Mouse (Mus musculus) CD4-positive, CD25-positive, alpha-beta regulatory T cell, adult 4 months (primary cell): ENCODE measurements around the gene Gadd45b. TPM values are rescaled to one million over a fixed set of nuclear protein-coding genes. Genes with fewer than 3 reads are reported as not detected.

Experiments
- ATAC-seq: one replicate; pipeline ENCODE4 v1.8.0; 2017
- polyA plus RNA-seq, 2 experiments: library from polyadenylated mRNA; unstranded; fragments of 100-300 nt; shearing (Covaris generic); gene quantifications; one replicate each; pipeline ENCODE4 v1.2.1; 2017

The Gadd45b gene
- polyA plus RNA-seq, 2 experiments from 2014 or later, result 25.3 to 38.9 TPM

DNA sequence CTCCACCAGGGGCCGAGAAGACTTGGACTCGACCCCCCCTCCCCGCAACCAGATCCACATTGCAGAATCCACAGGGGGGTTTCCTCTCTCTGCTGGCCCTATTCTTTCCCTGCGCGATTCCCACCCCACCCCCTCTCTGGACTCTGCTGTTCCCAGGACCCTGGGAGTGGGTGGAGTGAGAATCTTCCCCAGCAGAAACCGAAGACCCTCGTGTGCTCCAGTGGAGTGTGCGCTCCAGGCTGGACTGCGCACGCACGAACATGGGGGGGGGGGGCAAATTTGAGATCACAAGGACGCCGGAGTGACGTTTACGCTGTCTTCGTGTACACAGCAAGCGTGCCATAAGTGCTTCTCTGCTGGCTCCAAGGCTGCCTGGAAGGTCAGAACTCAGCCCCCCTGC lies 5.8 kb downstream of the Gadd45b start:
- no peak for ATAC-seq

DNA sequence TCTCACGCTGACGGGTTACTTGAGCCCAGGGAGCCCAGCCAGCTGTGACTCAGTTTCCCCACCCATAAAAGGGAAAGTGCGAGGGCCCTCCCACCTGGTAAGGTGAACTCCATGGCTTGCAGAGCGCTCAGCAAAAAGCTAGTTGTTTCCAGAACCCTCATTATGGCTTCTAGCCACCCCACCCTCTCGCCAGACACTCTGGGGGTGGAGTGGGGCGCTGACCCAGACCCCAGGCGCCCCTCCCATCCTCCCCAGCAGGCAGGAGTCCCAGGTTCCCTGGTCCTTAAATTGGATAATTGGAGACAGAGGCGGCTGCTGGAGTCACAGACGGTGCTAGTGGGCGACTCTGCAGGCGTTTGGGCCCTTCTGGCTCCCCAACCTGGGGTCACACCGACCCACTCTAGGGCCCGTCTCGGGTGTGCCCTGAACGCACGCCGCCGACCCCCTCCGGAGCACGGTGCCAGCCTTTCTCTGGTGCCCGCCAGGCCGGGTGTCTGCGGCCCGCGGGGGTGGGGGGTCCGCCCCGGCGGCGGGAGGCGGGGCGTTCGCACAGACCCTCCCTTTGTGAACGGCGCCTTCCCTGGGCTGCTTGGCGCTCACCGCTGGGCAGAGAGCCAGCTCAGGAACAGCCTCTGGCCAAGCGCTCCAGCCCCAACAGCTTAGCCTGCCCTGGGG lies 6.4 kb downstream of the Gadd45b start:
- ATAC-seq, result no peak

DNA sequence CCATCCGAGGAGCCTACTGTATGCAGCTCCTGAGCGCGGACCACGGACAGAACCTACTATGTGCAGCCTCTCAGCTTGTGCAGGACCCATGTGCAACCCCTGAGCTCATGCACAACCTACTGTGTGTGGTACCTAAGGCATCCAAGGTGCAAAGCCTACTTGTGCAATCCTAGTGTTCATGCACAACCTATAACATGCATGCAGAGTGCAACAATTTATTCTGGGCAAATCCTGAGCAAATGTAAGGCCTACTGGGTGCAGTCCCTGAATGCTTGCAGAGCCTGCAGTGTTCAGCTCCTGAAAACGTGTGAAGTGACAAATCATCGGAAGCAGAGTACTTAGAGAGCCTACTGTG lies 6.9 kb downstream of the Gadd45b start:
- no peak for ATAC-seq

DNA sequence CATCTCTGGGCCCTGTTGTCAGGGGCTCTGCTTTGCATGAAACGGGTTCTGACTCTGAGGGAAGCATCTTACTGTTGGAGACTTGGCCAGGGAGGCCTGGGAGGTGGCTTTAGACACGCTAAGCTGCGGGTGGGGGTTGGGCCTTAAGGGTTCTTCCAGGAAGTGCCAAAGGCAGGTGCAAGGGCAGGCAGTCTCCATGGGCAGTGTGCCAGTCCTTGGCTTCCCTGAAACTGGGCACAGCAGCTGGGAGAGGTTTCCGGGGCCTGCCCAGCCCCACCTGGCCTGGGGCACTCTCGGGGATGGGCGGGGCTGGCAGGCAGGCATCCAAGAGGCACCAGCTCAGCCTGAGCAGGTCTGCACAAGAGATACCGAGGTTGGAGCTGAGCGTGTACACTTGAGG lies 7.8 kb downstream of the Gadd45b start:
- ATAC-seq, result no peak

DNA sequence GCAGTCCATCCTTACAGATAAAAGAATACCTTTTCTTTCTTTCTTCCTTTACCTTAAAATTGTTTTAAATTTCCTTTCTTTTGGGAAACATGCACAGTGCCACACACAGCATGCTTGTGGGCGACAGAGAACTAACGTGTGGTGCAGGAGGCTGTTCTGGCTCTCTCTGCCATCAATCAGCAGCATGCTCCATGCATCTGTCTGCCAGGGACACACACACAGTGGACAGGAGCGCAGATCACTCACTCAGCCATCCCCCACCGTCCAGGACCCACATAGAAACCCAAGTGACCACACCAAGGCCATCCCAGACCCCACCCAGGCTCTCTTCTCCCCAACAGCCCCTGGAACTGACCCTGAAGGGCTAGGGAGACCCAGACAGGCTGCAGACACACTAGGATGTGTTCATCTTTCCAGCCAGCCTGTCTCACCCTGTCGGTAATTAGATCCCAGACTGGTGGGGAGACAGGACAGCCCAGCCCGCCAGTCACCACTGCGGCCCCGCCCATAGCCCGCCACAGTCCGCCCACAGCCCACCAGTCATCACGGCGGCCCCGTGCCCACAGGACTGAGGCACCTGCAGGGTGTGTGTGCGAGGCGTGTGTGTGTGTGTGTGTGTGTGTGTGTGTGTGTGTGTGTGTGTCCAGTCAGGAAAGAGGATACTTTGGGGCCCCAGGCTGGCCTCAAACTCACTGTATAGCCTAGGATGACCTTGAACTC lies 9.1 kb downstream of the Gadd45b start:
- peak; percentile 21 for ATAC-seq

DNA sequence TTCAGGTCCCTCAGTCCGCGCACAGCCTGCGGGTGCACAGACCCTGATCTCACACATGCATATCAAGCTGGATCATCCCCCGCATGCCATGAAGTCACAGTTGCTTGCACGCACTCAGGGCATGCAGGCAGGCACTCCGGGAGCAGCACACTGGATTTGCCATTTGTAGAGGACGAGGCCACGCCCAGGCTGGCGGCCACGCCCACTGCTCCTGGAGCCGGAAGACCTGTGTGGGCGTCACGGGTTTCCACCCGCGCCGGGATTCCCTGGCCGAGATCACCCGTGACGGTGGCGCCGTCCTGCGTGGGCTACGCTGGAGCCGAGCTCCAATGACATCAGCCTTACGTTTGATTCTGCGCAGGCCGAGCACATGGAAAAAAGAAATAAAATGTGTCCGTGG lies 9.8 kb downstream of the Gadd45b start:
- ATAC-seq, result peak; percentile 80

DNA sequence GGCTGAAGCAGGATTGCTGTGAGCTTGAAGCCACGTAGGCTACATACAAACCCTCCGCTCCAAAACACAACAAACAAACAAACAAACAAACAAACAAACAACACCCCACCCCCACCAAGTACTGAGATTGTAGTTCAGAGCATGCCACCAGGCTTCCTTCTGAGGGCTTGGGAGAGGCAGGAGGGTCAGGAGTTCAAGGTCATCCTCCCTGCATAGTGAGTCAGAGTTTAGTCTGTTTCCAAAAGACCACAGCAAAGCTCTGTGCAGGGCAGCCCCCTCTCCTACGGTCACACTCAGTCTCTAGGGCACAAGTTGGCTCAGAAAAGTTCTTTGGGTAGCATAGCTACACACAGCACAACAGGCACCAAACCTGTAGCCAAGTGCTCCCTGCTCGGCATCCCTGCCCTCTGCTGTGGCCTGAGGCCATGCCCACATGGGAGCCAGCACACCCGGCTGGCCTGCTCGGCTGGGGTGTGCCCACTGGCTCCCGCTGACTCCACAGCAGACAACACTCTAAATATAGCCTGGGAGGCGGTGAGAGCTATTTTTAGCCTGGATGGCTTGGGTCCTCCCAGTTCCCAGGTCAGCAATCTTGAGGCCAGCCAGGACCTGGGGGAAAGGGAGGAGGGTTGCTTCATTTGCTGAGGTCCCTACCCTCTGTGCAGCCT lies 10.6 kb downstream of the Gadd45b start:
- no peak for ATAC-seq

DNA sequence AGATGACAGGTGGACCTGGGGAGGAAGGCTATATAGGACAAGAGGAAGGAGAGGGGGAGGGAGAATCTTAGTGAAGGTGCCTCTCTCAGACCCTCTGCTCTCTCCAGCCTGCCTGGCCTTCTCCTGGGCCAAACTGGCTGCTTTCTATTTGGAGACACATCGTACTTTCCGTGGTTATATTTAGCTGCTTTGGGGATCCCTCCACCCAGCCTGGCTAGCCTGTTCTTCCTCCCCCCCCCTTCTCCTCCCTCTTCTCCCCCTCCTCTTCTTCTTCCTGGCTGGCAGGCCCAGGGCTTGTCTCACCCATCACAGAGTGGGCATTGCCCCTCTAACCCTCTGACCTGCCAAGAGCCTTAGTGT lies 11.1 kb downstream of the Gadd45b start:
- no peak for ATAC-seq

DNA sequence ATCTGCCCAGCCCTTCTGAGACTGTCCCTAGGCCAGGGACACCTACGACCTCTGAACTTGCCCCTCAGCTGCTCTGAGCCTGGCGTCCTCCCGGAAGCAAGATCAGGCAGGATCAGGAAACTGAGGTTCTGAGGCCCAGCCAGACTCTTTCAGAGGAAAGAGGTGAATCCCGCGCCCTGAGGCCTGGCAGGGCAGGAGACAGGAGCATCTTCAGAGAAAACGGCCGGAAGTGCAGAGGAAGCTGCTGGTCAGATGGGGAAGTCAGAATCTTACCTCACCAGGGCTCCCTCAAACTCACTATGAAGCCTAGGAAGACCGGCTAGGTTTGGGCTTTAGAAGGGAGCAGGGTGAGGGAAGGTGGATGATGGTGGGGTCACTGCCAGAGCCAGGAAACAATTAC lies 13.0 kb downstream of the Gadd45b start:
- ATAC-seq, result no peak

DNA sequence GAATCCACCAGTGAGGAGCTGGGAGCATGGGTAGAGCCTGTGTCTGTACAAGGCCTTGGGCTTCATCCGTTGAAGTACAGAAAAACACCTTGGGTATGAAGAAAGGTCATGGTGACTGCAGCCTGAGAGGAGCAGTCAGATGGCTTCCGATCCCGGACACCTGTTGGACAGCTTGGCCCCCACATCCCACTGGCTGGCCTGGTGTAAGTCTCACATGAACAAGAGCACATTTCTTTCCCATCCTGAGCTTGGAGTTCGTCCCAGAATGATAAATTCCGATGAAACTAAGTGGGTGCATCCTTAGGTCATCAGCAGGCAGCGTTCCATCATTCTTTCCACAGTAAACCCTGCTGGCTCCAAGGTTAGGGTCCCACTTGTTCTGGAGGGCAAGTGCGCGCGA lies 13.8 kb downstream of the Gadd45b start:
- ATAC-seq, result no peak

DNA sequence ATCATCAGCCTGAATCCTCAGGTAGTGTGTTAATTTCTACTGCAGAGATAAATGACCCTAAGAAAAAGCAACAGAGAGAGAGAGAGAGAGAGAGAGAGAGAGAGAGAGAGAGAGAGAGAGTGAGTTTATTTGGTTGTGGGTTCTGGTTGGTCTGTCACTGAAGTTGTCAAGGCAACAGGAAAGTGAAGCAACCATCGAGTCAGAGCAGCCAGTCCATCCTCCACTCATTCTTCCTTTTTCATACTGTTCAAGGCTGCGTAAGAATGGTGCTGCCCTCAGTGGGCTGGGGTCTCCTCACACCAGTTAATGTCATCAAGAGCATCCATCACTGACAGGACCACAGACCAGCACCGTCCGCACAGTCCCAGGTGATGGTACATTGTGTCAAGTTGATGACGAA lies 14.4 kb downstream of the Gadd45b start:
- no peak for ATAC-seq

DNA sequence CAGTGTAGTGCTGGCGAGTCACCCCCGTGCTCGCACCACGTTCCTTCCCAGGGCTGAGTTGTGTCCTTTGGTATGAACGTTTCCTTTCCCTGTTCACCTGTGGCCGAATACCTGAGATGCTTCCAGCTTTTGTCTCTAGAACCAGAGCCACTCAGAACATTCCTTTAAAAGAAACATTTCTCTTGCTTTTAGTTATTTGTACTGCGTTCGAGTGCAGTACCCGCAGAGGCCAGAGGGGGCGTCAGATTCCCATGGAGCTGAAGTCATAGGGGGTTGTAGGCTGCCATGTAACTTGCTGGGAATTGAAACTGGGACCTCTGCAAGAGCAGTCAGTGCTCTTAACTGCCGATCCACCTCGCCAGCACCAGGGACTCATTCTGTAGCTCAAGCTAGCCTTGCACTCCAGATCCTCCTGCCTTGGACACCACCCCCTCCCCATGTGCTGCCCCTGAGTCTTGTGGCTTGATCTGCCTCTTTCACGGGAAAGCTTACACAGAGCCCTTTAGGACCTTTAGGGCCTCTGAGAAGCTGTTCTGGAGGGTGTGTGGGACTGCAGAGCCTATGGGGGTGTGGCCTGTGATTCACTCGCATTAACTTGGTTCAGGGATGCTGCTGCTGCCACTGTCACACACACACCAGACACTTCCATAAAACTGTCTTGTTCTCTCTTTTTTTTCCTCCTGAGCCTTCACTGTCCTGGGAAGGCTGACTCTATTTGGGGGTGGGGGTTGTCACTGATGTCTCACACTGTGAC lies 17.0 kb downstream of the Gadd45b start:
- ATAC-seq, result no peak

DNA sequence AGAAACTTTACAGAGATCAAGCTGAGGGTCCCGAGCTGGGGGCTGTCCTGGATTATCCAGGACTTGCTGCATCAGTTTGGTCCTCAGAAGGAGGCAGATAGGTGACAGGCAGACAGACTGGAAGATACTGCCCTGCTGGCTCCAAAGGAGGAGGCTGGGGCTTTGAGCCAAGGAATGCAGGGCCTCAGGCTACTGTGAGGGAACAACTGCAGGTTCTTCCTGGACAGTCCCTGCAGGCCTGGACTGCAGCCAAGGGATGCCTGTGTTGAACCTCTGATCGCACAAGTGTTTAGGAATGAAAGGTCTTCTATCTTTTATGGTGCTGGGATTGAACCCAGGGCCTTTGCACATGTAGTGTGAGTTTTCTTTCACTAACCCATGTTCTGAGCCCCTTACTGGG lies 17.9 kb downstream of the Gadd45b start:
- ATAC-seq, result no peak

DNA sequence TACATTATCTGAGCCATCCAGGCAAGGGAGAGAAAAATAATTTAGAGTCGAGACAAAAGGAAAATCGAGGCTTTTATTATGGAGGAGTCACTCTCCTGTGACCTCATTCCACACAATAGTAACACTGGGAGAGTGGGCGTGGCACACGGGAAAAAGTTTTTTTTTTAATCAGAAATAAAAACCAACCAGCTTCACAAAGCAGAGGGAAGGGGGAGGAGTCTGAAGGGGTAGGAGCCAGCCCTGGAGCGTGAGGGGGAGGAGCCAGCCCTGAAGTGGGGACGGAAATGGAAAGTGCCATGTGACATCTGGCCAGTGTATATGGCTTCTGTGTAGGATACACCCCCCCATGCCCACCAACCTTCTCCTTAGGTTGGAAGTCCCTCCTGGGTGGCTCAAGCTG lies 18.7 kb downstream of the Gadd45b start:
- ATAC-seq, result no peak

DNA sequence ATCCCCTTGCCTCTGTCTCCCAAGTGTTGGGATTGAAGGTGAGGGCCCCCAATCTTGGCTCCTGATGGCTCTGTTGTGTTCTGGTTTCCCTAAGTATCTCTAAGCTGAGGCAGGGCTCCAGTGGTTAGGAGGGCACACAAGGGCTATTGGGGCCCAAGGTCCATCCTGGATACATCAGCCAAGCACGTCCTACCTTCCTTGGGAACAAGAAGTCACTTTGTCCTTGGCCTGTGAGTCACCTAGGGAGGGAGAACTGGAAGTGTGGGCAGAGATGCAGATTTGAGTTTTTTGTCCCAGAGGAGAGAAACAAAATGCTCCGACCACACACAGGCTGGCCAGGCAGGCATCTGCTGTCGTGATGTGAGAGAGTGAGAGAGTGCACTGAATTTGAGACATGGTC lies 19.2 kb downstream of the Gadd45b start:
- ATAC-seq, result no peak

DNA sequence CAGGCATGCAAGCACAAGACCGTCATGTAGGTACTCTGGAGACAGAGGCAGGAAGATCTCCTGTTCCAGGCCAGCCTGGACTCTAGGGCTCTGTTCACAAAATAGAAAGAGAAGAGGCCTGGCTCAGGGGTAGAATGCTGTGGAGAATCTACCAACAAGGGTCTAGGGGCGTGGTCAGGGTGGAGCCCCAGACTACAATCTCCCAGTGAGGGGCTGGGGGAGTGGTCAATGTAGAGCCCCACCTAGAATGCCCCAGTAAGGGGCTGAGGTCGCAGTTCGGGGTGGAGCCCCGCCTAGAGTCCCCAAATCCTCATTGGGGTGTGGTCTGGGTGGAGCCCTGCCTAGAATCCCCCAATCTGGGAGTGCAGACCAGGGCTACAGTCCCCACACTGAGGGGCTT lies 20.4 kb downstream of the Gadd45b start:
- ATAC-seq, result no peak

DNA sequence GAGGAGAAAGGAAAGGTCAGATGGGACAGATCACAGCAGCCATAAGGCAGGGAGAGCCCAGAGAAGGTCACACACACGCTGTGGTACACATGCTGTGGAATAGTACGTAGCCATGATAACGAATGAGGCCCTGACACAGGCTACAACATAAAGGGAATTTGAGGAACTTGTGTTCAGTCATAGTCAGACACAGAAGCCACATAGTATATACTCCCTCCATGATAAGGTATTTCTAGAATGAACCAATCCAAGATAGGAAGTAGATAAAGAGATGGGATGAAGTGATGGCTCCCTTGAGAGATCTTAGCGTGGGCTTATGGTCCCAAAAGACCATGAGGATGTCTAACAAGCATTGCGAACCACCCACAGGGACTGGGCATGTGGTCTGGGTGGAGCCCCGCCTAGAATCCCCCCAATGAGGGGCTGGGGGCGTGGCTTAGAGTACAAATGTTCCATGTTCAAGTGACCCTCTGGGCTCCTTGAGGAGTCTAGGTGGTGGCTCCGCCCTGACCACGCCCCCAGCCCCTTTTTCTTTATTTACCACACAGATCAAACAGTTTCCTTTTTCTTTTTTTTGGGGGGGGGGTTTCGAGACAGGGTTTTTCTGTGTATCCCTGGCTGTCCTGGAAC lies 22.0 kb downstream of the Gadd45b start:
- no peak for ATAC-seq

DNA sequence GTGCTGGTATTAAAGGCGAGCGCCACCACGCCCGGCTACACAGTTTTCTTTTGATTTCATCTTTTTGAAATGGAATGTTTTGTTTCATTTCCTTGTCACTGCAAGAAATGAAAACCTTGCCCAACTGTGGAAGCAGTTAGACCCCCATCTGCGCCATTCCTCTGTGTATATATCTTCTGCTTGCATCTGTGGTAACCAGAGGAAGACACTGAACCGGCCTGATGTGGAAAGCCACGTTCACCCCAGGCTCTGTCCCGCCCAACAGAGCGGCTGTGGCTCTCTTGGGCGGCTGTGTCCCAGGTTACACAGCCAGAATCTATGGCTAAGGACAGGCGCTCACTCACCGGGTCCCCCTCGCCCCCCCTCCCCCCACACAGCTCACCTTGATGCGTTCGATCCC lies 22.6 kb downstream of the Gadd45b start:
- ATAC-seq, result no peak

DNA sequence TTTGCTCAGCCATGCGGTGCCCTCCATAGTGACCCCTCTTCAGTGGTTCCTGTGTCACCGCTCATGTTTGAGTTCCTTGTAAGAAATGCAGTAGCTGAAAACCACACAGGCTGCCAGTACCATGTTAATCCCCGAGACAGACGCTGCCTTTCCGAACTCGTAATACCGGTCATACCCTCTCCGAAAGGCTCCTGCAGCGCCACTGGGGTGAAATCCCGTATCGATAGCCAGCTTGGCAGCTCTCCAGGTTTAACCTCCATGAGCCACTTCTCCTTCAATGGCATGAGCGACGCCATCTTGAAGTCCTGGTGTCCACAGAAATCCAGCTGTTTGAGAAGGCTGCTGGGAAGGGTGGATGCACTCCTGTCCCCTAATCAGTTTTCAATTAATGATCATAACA lies 24.5 kb downstream of the Gadd45b start:
- no peak for ATAC-seq

DNA sequence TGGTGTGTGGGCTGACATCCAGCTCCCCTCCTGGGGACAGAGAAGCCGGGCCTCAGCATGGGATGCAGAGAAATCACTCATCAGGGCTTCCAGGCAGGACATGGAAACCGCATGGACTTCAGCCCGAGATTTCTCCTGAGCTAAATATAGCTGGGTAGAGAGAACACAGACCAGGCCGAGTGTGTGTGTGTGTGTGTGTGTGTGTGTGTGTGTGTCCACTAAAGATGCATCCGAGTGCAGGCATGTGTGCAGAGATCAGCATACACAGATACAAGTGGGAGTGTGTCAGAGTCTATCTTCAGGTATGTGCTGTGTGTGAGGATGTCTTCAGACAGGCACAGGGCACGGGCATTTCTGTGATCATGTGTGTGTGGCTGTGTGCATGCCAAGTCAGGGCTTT lies 25.0 kb downstream of the Gadd45b start:
- no peak for ATAC-seq

DNA sequence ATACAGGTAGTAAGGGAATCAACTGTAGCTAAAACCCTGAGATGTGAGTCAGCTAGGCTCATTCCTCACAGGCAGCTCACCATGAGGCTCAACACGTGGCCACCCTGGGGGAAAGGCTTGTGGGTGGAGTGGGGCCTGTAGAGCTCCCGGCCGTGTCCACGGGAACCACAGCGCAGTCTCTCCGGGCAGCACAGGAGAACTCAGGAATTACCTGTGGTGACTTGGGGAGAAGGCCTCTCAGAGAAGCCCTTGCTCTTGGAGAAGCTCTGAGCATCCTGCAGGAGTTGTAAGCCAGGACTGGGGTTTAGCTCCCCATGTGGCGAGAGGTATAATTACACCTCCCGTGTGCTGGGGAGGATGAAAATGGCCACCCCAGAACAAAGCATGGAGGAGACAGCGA lies 25.7 kb downstream of the Gadd45b start:
- ATAC-seq, result peak; percentile 96

DNA sequence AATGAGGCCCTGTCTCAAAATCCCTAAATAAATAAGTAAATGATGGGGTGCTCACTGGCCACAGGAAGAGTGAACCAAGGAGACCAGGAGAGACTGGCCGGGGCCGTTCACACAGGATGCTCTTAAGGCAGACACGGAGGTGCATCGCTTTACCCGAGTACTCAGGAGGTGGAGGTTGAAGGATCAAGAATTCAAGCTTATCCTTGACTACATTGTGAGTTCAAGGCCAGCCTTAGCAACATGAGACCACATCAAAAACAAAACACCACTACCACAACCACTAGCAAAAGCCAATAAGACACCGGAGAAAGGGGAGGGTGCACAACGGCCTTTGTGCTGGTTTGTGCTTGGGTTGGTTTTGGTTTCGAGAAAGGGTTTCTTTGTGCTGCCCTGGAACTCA lies 26.5 kb downstream of the Gadd45b start:
- peak; percentile 23 for ATAC-seq

DNA sequence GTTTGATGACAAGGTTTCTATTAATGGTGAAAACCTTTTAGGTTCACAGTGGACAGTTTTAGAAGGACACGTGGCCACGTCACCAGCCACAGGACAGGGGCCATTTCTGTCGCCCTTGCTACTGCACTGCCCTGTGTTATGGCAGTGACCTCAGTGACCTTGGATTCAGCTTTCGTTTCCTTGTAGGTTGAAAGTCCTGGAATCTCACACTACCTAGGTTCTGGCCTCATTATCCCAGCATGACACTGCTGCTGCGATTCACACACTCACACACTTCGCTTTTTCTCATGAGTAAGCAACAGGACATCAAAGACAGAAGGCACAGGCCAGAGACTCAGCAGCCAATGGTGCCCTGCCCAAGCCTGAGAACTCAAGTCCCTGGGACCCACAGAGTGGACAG lies 27.0 kb downstream of the Gadd45b start:
- ATAC-seq, result no peak
